8 mouse cellular contexts compared by ENCODE assay signal in the genomic region with DNA sequence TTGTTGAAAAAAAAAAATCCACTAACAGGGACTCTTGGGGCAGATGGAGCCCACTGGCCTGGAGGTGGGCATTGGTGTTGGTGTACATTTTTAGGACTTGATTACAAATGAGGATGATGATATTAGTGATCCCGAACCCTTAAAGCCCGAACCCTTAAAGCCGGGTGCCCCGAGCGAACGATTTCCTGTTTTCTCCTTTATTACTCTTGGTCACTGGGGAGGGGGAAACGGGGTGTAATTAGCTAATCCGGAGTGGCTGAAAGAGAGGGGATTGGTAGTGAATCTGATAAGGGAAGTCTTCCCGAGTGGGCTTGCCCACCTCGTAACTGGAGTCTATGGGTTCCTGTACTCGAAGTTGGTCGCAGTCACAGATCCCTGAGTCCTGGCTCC. TPM values are rescaled to one million over a fixed set of nuclear protein-coding genes. Genes with fewer than 3 reads are reported as not detected.
A peak's percentile ranks its signal among the peaks of the same experiment; 100 is the strongest.
DNase-seq lines count a peak whose midpoint lies in the region; ATAC-seq and TF ChIP-seq lines count a peak whose summit lies in the region.

No protein-coding gene starts in this region.

- H3K4me3 ChIP-seq in CH12.LX (replicated peaks in 1 of 3; ENCODE audit: low read depth in 2 of 3, low read length in 2 of 3, poor library complexity in 1 of 3) = peak overlapping the region; percentile 90 to 97 (median 94)
- peak overlapping the region; percentile 97 for H3K4me3 ChIP-seq in embryonic facial prominence, embryonic 15.5 days (replicated peaks)
- peak overlapping the region; percentile 97 for H3K4me3 ChIP-seq in lung, postnatal 0 days (ENCODE audit: low read depth, low read length)
- H3K4me3 ChIP-seq in stomach, embryonic 14.5 days (ENCODE audit: low read depth, low read length) = peak overlapping the region; percentile 99

- peak; percentile 45 for DNase-seq in embryo, embryonic 11 days
- DNase-seq in embryo, embryonic 10 days (ENCODE audit: low spot score) = no peak
- DNase-seq in CH12.LX (ENCODE audit: extremely low read depth) = no peak
- DNase-seq in induced T-regulatory cell, adult 2 months (ENCODE audit: low read depth) = peak; percentile 68
- peak; percentile 41 for DNase-seq in lung, postnatal 0 days (ENCODE audit: low spot score)
- DNase-seq in left cerebral cortex, postnatal 36 days (ENCODE audit: low spot score in 2 of 2) = no peak

- TF ChIP-seq RAD21 in CH12.LX (IDR thresholded peaks at IDR 0.05; ENCODE audit: low read depth, low read length) = no peak

- no peak for ATAC-seq in embryonic facial prominence, embryonic 15.5 days (ENCODE audit: insufficient number of reproducible peaks, low FRiP score, low TSS enrichment, low read depth)
- no peak for ATAC-seq in lung, postnatal 0 days
- ATAC-seq in stomach, embryonic 14.5 days (ENCODE audit: insufficient number of reproducible peaks, insufficient read depth, low FRiP score, low read depth) = no peak

- H3K79me2 ChIP-seq in CH12.LX (replicated peaks; ENCODE audit: control insufficient read depth, extremely low read depth, insufficient read depth, poor library complexity, severe bottlenecking) = peaks cover 35% of the 10 kb centered on the region

- TF ChIP-seq EP300 in CH12.LX (IDR thresholded peaks at IDR 0.05; ENCODE audit: low read length) = no peak
- TF ChIP-seq EP300 in lung, postnatal 0 days (IDR thresholded peaks at IDR 0.05) = no peak

- intact Hi-C loops in left cerebral cortex, postnatal 36 days (cut with DNase I) = loop anchor here (5.0 to 10.0 kb wide), 3 partner anchors 76 to 231 kb away; no protein-coding TSS in a partner anchor

- TF ChIP-seq CTCF in CH12.LX (conservative IDR thresholded peaks at IDR 0.05 in 1 of 2, IDR thresholded peaks at IDR 0.05 in 1 of 2; ENCODE audit: low read depth in 2 of 2, low read length in 2 of 2) = no peak
- no peak for TF ChIP-seq CTCF in lung, postnatal 0 days (IDR thresholded peaks at IDR 0.05)

- in situ Hi-C loops in CH12.LX (cut with MboI; ENCODE audit: low pct_ligation_motif_present, low pct_unique_long_range_greater_than_20kb, low sequenced_read_pairs) = no loop called here

- peaks cover 0 to 12% of the 10 kb centered on the region in 2 experiments for H3K36me3 ChIP-seq in CH12.LX (replicated peaks in 1 of 2; ENCODE audit: control insufficient read depth in 1 of 2, insufficient read depth in 1 of 2, low read length in 1 of 2)
- no peaks in the 10 kb centered on the region for H3K36me3 ChIP-seq in embryonic facial prominence, embryonic 15.5 days
- no peaks in the 10 kb centered on the region for H3K36me3 ChIP-seq in lung, postnatal 0 days (ENCODE audit: insufficient read depth, low read length)
- no peaks in the 10 kb centered on the region for H3K36me3 ChIP-seq in stomach, embryonic 14.5 days (ENCODE audit: control insufficient read depth, insufficient read depth, low read length)

- peaks cover 0 to 30% of the 10 kb centered on the region in 2 experiments for H3K4me1 ChIP-seq in CH12.LX (ENCODE audit: control insufficient read depth in 1 of 2, insufficient read depth in 2 of 2)
- H3K4me1 ChIP-seq in embryonic facial prominence, embryonic 15.5 days = peaks cover 17% of the 10 kb centered on the region
- peaks cover 20% of the 10 kb centered on the region for H3K4me1 ChIP-seq in lung, postnatal 0 days (ENCODE audit: insufficient read depth, low read depth, low read length)
- H3K4me1 ChIP-seq in stomach, embryonic 14.5 days (ENCODE audit: control insufficient read depth, insufficient read depth, low read length) = peaks cover 17% of the 10 kb centered on the region; the same call in 1 of the 2 replicates

- no peaks in the 10 kb centered on the region for H3K27me3 ChIP-seq in CH12.LX (replicated peaks)
- H3K27me3 ChIP-seq in embryonic facial prominence, embryonic 15.5 days = no peaks in the 10 kb centered on the region
- no peaks in the 10 kb centered on the region for H3K27me3 ChIP-seq in lung, postnatal 0 days (replicated peaks; ENCODE audit: insufficient read depth, low read length)
- no peaks in the 10 kb centered on the region for H3K27me3 ChIP-seq in stomach, embryonic 14.5 days (ENCODE audit: control insufficient read depth, insufficient read depth, low read length)

- no peak for TF ChIP-seq POLR2A in CH12.LX (IDR thresholded peaks at IDR 0.05; ENCODE audit: low read depth, low read length)

- H3K27ac ChIP-seq in CH12.LX (ENCODE audit: insufficient read depth, low read depth) = no peak overlapping the region
- peak overlapping the region; percentile 99 for H3K27ac ChIP-seq in embryonic facial prominence, embryonic 15.5 days (replicated peaks)
- H3K27ac ChIP-seq in lung, postnatal 0 days (ENCODE audit: low read length) = peak overlapping the region; percentile 95
- peak overlapping the region; percentile 97 for H3K27ac ChIP-seq in stomach, embryonic 14.5 days (ENCODE audit: low read length)

- H3K9me3 ChIP-seq in CH12.LX (replicated peaks; ENCODE audit: low read length) = no peaks in the 10 kb centered on the region
- no peaks in the 10 kb centered on the region for H3K9me3 ChIP-seq in embryonic facial prominence, embryonic 15.5 days (replicated peaks)
- no peaks in the 10 kb centered on the region for H3K9me3 ChIP-seq in lung, postnatal 0 days (ENCODE audit: low read length)
- no peaks in the 10 kb centered on the region for H3K9me3 ChIP-seq in stomach, embryonic 14.5 days (ENCODE audit: control insufficient read depth, low read depth, low read length)

- 1% methylated on average over 12 of the region's 12 CpGs for WGBS in embryonic facial prominence, embryonic 15.5 days
- WGBS in lung, postnatal 0 days = 1% methylated on average over 12 of the region's 12 CpGs
- 0% methylated on average over 12 of the region's 12 CpGs for WGBS in stomach, embryonic 14.5 days

- dilution Hi-C loops in CH12.LX (cut with MboI; ENCODE audit: extremely low pct_ligation_motif_present, extremely low pct_unique_long_range_greater_than_20kb, low sequenced_read_pairs) = no loop called here

- peak overlapping the region; percentile 55; the same call in 1 of the 2 replicates for H3K4me2 ChIP-seq in CH12.LX (ENCODE audit: insufficient read depth, low read depth, poor library complexity, severe bottlenecking)
- peak overlapping the region; percentile 57 for H3K4me2 ChIP-seq in embryonic facial prominence, embryonic 15.5 days (replicated peaks)
- peak overlapping the region; percentile 63 for H3K4me2 ChIP-seq in lung, postnatal 0 days (replicated peaks; ENCODE audit: low read depth, low read length)
- H3K4me2 ChIP-seq in stomach, embryonic 14.5 days (replicated peaks; ENCODE audit: low read depth, low read length) = peak overlapping the region; percentile 74

- peak overlapping the region; percentile 100 for H3K9ac ChIP-seq in CH12.LX (ENCODE audit: insufficient read depth, low read depth)
- H3K9ac ChIP-seq in embryonic facial prominence, embryonic 15.5 days = peak overlapping the region; percentile 98
- peak overlapping the region; percentile 99 for H3K9ac ChIP-seq in lung, postnatal 0 days (replicated peaks; ENCODE audit: low read depth)
- H3K9ac ChIP-seq in stomach, embryonic 14.5 days (replicated peaks; ENCODE audit: low read depth, low read length) = peak overlapping the region; percentile 99

TF ChIP-seq in CH12.LX, 34 proteins besides CTCF, POLR2A, EP300 and RAD21:
- no peak for TF ChIP-seq E2F4 (IDR thresholded peaks at IDR 0.05; ENCODE audit: insufficient replicate concordance, low read depth, low read length)
- TF ChIP-seq UBTF (IDR thresholded peaks at IDR 0.05; ENCODE audit: low read depth, low read length) = peak; percentile 33; the same call in 1 of the 2 replicates

RNA-seq across cellular contexts. Expression of a gene that starts 1.0 kb away (rescaled TPM):
- total RNA-seq in CH12.LX (2012; rRNA removed) = 34.4 and 41.8 TPM in 2 replicates
- total RNA-seq in CH12.LX (2014; rRNA removed) = 70.8 and 79.8 TPM in 2 replicates
- polyA plus RNA-seq in CH12.LX (2012; ENCODE audit: insufficient read length, low read depth) = 59.7 and 60.0 TPM in 2 replicates
- 81.6 and 83.9 TPM in 2 replicates for polyA plus RNA-seq in embryonic facial prominence, embryonic 15.5 days (2015; fragmentation: Nextera tagmentation; extraction: Ambion mirVana)
- 82.9 and 90.4 TPM in 2 replicates for polyA plus RNA-seq in lung, postnatal 0 days (2015; fragmentation: Nextera tagmentation; extraction: Ambion mirVana)
- 132 and 140 TPM in 2 replicates for polyA plus RNA-seq in stomach, embryonic 14.5 days (2014; fragmentation: Nextera tagmentation; extraction: Ambion mirVana)
- 100 to 1,000 TPM; 124 to 162 TPM for total RNA-seq in left cerebral cortex, postnatal 36 days (2021)

Comparison
In these comparisons a context has a peak if more than half of its experiments do, and no peak if none do; other contexts are left out.
1. DNase-seq: peak in embryo, embryonic 11 days (single experiment), induced T-regulatory cell, adult 2 months (single experiment) and lung, postnatal 0 days (single experiment); none in embryo, embryonic 10 days (single experiment), CH12.LX (single experiment) and left cerebral cortex, postnatal 36 days (0 of 2).
2. Peak in every context shown above with its lines, with median percentiles within 50 percentile points of each other: H3K4me2 ChIP-seq, H3K4me3 ChIP-seq and H3K9ac ChIP-seq.